Mouse (Mus musculus) forebrain, postnatal 0 days (tissue): ENCODE data around the gene Erc2. TPM values are rescaled to one million over a fixed set of nuclear protein-coding genes. Genes with fewer than 3 reads are reported as not detected.

ENCODE experiments used
- ATAC-seq: fragments of 200-750 bp; cut with Nextera tagmentation; 2 replicates; pipeline ENCODE4 v1.8.0; 2017; ENCODE audit warnings: mild to moderate bottlenecking, moderate library complexity
- DNase-seq: peaks from one replicate; pipeline ENCODE4 v3.0.0-alpha.2; 2015
- H3K27ac ChIP-seq: fragments of 300-500 bp; sonication (generic); 2 replicates; pipeline ENCODE4 v1.5.1; 2014; ENCODE audit warnings: low read depth, mild to moderate bottlenecking, antibody characterized with exemption, low read length, moderate library complexity, mixed read lengths
- H3K27me3 ChIP-seq: fragments of 300-500 bp; sonication (generic); 2 replicates; pipeline ENCODE4 v1.6.1; 2014; ENCODE audit warnings: mild to moderate bottlenecking, low read length, mixed read lengths; ENCODE audit not compliant: insufficient read depth
- H3K36me3 ChIP-seq: fragments of 300-500 bp; sonication (generic); 2 replicates; pipeline ENCODE4 v1.6.1; 2014; ENCODE audit warnings: mild to moderate bottlenecking, moderate library complexity; ENCODE audit not compliant: insufficient read depth
- H3K4me1 ChIP-seq: fragments of 300-500 bp; sonication (generic); 2 replicates; pipeline ENCODE4 v1.6.1; 2014; ENCODE audit warnings: antibody characterized with exemption; ENCODE audit not compliant: insufficient read depth
- H3K4me2 ChIP-seq: fragments of 300-500 bp; sonication (generic); 2 replicates; pipeline ENCODE4 v1.6.1; 2014; ENCODE audit warnings: low read depth, mild to moderate bottlenecking, moderate library complexity
- H3K4me3 ChIP-seq: fragments of 300-500 bp; sonication (generic); 2 replicates; pipeline ENCODE4 v1.5.1; 2014; ENCODE audit warnings: low read depth, low read length, mixed read lengths
- H3K9ac ChIP-seq: fragments of 300-500 bp; sonication (generic); 2 replicates; pipeline ENCODE4 v1.6.1; 2014; ENCODE audit warnings: mild to moderate bottlenecking
- H3K9me3 ChIP-seq: fragments of 300-500 bp; sonication (generic); 2 replicates; pipeline ENCODE4 v1.6.1; 2016; ENCODE audit warnings: low read length
- CTCF ChIP-seq: sonication (generic); IDR thresholded peaks from 2 replicates; pipeline ENCODE4 v1.5.1; 2016; ENCODE audit warnings: antibody characterized with exemption, control low read depth, low read depth
- WGBS: fragments of 180-500 bp; shearing (Covaris S2); extraction: QIAGEN DNeasy Blood & Tissue Kit; methylation state at CpG from one replicate; pipeline ENCODE4 v1.1.7; 2014; 5-methylcytosine and 5-hydroxymethylcytosine counted together
- polyA plus RNA-seq: library from polyadenylated mRNA; unstranded; fragments of >200 nt; fragmentation: Nextera tagmentation; extraction: Ambion mirVana; gene quantifications from 2 replicates; pipeline ENCODE4 v1.2.1, GENCODE M21; 2015
- total RNA-seq: library from RNA; depleted of rRNA; stranded (reverse); fragments of >200 nt; gene quantifications from 2 replicates; pipeline ENCODE4 v1.2.3, GENCODE M21; 2014

Gene Erc2
- total and polyA plus RNA-seq, 2 experiments from 2014 or later: 106 to 117 TPM

DNA sequence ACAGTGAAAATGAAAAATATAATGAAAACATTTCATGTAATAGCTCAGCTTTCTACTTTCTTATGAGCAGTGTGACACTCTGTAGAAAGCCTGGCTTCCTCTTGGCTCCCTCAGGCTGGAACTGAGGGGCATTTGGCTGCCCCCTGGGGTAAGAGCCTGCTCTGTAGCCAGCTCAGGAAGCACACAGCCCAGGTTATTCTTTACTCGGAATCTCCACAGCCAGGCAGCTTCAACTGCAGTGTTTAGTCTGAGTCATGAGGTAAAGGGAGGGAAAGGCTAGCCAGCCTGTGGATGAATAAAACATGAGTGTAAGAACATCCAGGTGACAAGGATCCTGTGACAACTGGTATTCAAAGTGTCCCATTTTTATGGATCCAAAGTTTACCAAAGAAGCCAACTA lies 323.0 kb downstream of the Erc2 start:
- Histone ChIP-seq H3K27me3 (no peaks in the 10 kb centered on the region), H3K4me2 (no peak overlapping the region), H3K4me3 (no peak overlapping the region), H3K4me1 (no peaks in the 10 kb centered on the region), H3K36me3 (no peaks in the 10 kb centered on the region), H3K9me3 (no peaks in the 10 kb centered on the region), H3K9ac (no peak overlapping the region), H3K27ac (no peak overlapping the region)
- 22% methylated on average over 1 of the region's 1 CpGs for WGBS
- DNase-seq (no peak), ATAC-seq (no peak)
- TF ChIP-seq CTCF: no peak

DNA sequence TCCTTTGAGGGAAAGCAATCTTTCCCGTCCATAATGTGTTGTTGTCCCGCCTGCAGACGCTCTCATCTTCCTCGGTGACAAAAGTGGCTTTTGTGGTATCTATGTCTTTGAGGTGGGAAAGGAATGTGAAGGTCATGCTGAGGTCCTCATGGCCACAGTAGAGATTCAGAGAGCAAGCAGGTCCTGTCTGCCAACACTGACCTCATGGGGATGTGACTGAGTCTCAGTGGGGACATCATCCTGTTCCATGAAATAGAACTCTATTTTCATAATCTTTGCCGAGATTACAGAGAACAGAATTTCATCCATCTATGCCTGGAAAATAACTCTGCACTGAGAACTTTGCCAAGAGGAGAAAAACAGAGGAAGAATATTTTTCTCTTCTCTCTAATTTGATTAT lies 324.0 kb downstream of the Erc2 start:
- TF ChIP-seq CTCF: no peak

DNA sequence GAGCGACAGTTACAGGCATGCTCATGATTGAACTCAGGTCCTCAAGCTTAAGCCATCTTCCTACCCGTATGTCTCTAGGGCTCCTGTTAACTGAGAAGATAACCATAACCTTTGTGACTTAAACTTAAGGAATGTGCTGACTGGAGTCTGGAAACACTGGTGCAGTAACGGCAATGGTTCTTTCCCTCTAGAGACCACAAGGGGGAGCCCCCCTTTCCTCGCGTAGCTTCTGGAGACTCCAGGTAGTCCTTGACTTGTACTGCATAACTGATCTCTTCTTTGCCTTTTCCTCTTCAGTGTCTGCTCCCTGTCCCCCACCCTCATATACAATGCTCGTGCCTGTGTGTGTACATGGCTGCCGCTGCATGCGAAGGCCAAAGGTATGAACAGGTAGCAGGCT lies 326.2 kb downstream of the Erc2 start:
- 71% methylated on average over 8 of the region's 8 CpGs for WGBS
- Histone ChIP-seq H3K9me3 (no peaks in the 10 kb centered on the region), H3K4me2 (no peak overlapping the region), H3K27me3 (no peaks in the 10 kb centered on the region), H3K27ac (no peak overlapping the region), H3K4me1 (no peaks in the 10 kb centered on the region), H3K4me3 (no peak overlapping the region), H3K9ac (no peak overlapping the region), H3K36me3 (no peaks in the 10 kb centered on the region)
- DNase-seq (peak; percentile 9), ATAC-seq (no peak)
- peak; percentile 48 for TF ChIP-seq CTCF

More for the DNA sequence above, 324.0 kb downstream of the Erc2 start:
- no peaks in the 10 kb centered on the region for H3K4me1 ChIP-seq
- H3K4me2 ChIP-seq: no peak overlapping the region
- no peak overlapping the region for H3K4me3 ChIP-seq
- no peaks in the 10 kb centered on the region for H3K36me3 ChIP-seq
- no peak overlapping the region for H3K27ac ChIP-seq
- no peak overlapping the region for H3K9ac ChIP-seq
- H3K9me3 ChIP-seq: no peaks in the 10 kb centered on the region
- DNase-seq (no peak), ATAC-seq (no peak)
- H3K27me3 ChIP-seq: no peaks in the 10 kb centered on the region
- 79% methylated on average over 5 of the region's 5 CpGs for WGBS

DNA sequence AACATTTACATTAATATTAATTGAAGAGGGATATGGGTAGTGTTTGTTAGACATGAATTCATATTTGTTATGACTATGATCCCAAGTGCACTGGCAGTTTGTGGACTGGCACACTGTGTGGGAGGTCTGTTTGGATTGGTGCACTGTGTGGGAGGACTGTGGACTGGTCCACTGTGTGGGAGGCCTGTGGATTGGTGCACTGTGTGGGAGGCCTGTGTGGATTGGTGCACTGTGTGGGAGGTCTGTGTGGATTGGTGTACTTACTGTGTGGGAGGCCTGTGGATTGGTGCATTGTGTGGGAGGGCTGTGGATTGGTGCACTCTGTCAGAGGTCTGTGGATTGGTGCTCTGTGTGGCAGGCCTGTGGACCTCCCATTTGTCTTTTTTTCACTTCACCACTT lies 331.6 kb downstream of the Erc2 start:
- no peaks in the 10 kb centered on the region for H3K9me3 ChIP-seq
- no peak overlapping the region for H3K9ac ChIP-seq
- H3K4me3 ChIP-seq: no peak overlapping the region
- no peak overlapping the region for H3K4me2 ChIP-seq
- ATAC-seq: peak; percentile 48; the same call in 1 of the 2 replicates
- no peak overlapping the region for H3K27ac ChIP-seq
- no peaks in the 10 kb centered on the region for H3K36me3 ChIP-seq
- no peak for TF ChIP-seq CTCF
- H3K4me1 ChIP-seq: no peaks in the 10 kb centered on the region
- H3K27me3 ChIP-seq: no peaks in the 10 kb centered on the region
- no peak for DNase-seq

DNA sequence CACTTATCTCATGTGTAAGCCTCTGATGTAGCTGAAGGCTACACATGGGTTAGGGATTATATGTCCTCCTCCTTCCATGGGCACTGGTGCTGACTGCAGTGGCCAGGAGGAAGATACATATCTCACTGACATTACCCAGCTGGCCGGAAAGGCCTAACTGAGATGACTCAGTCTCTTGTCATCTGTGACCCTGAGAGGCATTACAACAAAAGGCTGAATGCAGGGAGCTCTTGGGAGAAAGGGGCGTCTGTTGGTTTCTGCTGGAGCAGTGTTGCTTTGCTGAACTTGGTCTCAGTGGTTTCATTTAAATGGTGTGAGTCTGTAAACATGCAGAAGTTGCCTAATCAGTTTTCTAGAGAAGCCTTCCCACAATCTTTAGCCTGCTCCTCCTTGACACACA lies 334.6 kb downstream of the Erc2 start:
- Histone ChIP-seq H3K4me3 (no peak overlapping the region), H3K36me3 (no peaks in the 10 kb centered on the region), H3K4me2 (no peak overlapping the region), H3K9me3 (no peaks in the 10 kb centered on the region), H3K27me3 (no peaks in the 10 kb centered on the region), H3K9ac (no peak overlapping the region), H3K27ac (no peak overlapping the region), H3K4me1 (no peaks in the 10 kb centered on the region)
- 67% methylated on average over 2 of the region's 2 CpGs for WGBS
- ATAC-seq: no peak
- no peak for TF ChIP-seq CTCF
- no peak for DNase-seq

DNA sequence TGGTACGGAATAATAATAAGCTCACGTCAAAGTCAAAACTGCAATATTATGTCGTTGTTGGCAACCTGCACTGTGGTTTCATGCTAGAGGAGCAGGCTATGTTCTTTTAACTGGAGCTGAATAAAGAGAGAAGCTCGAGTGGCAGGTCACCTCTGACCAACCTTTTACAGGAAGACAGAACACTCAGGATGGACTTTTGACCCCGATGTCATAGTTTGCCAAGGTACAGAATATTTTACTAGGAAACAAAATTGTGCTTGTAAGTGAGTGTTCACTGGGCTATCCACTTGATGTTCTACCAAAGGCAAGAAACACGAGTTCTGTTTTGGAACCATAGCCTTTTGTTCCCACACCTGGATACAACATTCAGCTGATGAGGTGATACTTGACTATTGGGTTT lies 351.5 kb downstream of the Erc2 start:
- Histone ChIP-seq H3K4me1 (no peaks in the 10 kb centered on the region), H3K4me2 (no peak overlapping the region), H3K9ac (no peak overlapping the region), H3K27ac (no peak overlapping the region), H3K4me3 (no peak overlapping the region), H3K9me3 (no peaks in the 10 kb centered on the region), H3K36me3 (no peaks in the 10 kb centered on the region), H3K27me3 (no peaks in the 10 kb centered on the region)
- DNase-seq: no peak
- no peak for ATAC-seq
- 89% methylated on average over 6 of the region's 6 CpGs for WGBS
- TF ChIP-seq CTCF: no peak

DNA sequence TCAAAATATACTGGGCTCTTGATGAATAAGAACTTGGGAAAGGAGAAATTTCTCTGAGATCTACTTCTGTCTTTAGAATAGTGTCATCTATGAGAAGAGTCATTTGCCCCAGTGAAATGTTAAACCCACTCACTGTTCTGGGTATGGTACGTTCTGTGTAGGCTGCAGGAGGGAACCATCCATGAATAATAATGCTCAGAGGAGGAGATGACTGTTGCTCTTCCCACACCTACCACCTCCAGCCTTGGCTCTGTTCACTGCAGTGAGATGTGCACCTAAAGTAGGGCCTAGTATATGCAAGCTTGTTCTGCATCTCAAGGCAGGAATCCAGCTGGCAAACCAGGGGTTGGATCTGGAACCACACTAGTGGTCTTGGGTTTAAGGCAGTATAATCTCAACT lies 353.4 kb downstream of the Erc2 start:
- DNase-seq (no peak), ATAC-seq (no peak)
- H3K27ac ChIP-seq: no peak overlapping the region
- no peak for TF ChIP-seq CTCF
- no peak overlapping the region for H3K4me3 ChIP-seq
- WGBS: 70% methylated on average over 1 of the region's 1 CpGs
- H3K27me3 ChIP-seq: no peaks in the 10 kb centered on the region
- H3K4me2 ChIP-seq: no peak overlapping the region
- H3K4me1 ChIP-seq: no peaks in the 10 kb centered on the region
- H3K9me3 ChIP-seq: no peaks in the 10 kb centered on the region
- H3K9ac ChIP-seq: no peak overlapping the region
- H3K36me3 ChIP-seq: no peaks in the 10 kb centered on the region

DNA sequence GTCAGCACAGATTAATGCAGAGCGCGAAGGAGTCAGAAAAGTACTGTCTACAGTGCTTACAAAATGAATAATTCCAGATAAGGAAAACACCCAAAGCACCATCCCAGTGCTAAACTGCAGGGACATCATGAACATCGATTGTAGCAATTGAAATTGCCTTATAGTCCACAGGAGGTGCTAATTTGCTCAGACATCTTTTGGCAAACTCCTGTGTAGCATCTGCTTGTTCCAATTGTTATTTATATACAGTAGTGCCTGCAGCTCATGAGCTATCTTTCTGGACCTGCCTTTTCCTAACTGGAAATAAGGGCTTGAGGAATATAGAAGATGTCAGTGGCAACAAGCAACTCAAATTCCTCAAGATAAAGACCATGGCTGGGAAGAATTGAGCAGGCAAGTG lies 362.5 kb downstream of the Erc2 start:
- Histone ChIP-seq H3K36me3 (no peaks in the 10 kb centered on the region), H3K27me3 (no peaks in the 10 kb centered on the region), H3K4me2 (no peak overlapping the region), H3K9ac (no peak overlapping the region), H3K27ac (no peak overlapping the region), H3K4me1 (no peaks in the 10 kb centered on the region), H3K9me3 (no peaks in the 10 kb centered on the region), H3K4me3 (no peak overlapping the region)
- 73% methylated on average over 3 of the region's 3 CpGs for WGBS
- ATAC-seq: no peak
- TF ChIP-seq CTCF: no peak
- peak; percentile 11 for DNase-seq
